Mouse (Mus musculus) kidney, adult 10 weeks (tissue): ENCODE measurements around the gene Trmt61a. TPM values are rescaled to one million over a fixed set of nuclear protein-coding genes. Genes with fewer than 3 reads are reported as not detected.

Experiments used
- polyA plus RNA-seq: library from polyadenylated mRNA; stranded (reverse); fragments of 350-450 nt; fragmentation: Illumina TruSeq; extraction: RNeasy Lipid Tissue Mini Kit (QIAGEN cat#74804); gene quantifications from one replicate; pipeline ENCODE4 v1.2.3, GENCODE M21; 2014; ENCODE audit warnings: low read depth, low replicate concordance

Trmt61a gene
- polyA plus RNA-seq: 0.28 TPM

GRCm38 (mm10) chr12:111677882-111678669 is at the start of gene Trmt61a:
Gene Trmt61a (plus strand): TSS chr12:111678105.

GRCm38 (mm10) chr12:111672176-111672575 is 5.7 kb upstream of the Trmt61a start, which contains the start of gene Ckb:
Gene Ckb (minus strand): TSS chr12:111672338.

GRCm38 (mm10) chr12:111713004-111713651 is 35.2 kb downstream of the Trmt61a start, which contains the start of the genes Bag5 and Apopt1:
Gene Bag5 (minus strand): TSS chr12:111713257.
Gene Apopt1 (plus strand): TSS chr12:111713261.

Other genes starting within 250 kb of the Trmt61a start
- gene Tnfaip2, start 235.6 kb upstream of the Trmt61a start, polyA plus RNA-seq: 6.7 TPM
- 2.8 TPM for gene Gm266, start 192.3 kb upstream of the Trmt61a start, polyA plus RNA-seq
- 610 TPM for gene Eif5, start 140.1 kb upstream of the Trmt61a start, polyA plus RNA-seq
- 228 TPM for gene Mark3, start 103.6 kb upstream of the Trmt61a start, polyA plus RNA-seq
- gene Ckb, start 5.8 kb upstream of the Trmt61a start, polyA plus RNA-seq: 1.2 TPM
- 17.7 TPM for gene Bag5, start 35.2 kb downstream of the Trmt61a start, polyA plus RNA-seq
- gene Apopt1, start 35.2 kb downstream of the Trmt61a start, polyA plus RNA-seq: 34.8 TPM
- gene Klc1, start 80.7 kb downstream of the Trmt61a start, polyA plus RNA-seq: 2.7 TPM
- gene Xrcc3, start 135.8 kb downstream of the Trmt61a start, polyA plus RNA-seq: not detected
- 22.7 TPM for gene Zfyve21, start 136.1 kb downstream of the Trmt61a start, polyA plus RNA-seq
- gene Ppp1r13b, start 230.0 kb downstream of the Trmt61a start, polyA plus RNA-seq: 3.0 TPM